Mouse (Mus musculus) thymus, adult 2 months (tissue): ENCODE results near the gene Cbx6. TPM values are rescaled to one million over a fixed set of nuclear protein-coding genes. Genes with fewer than 3 reads are reported as not detected.

Source experiments
- DNase-seq: peaks from one replicate; pipeline ENCODE4 v3.0.0; 2021
- H3K27ac ChIP-seq: fragments of 200-500 bp; 2 replicates; pipeline ENCODE4 v1.5.1; 2012; ENCODE audit warnings: low read length, control low read depth; ENCODE audit not compliant: control insufficient read depth, insufficient read depth
- H3K27me3 ChIP-seq: fragments of 200-500 bp; 2 replicates; pipeline ENCODE4 v1.6.1; 2012; ENCODE audit warnings: mild to moderate bottlenecking, low read length, moderate library complexity, mixed read lengths; ENCODE audit not compliant: control insufficient read depth, insufficient read depth
- H3K36me3 ChIP-seq: fragments of 200-500 bp; 2 replicates; pipeline ENCODE4 v1.6.1; 2012; ENCODE audit warnings: mild to moderate bottlenecking, low read length, moderate library complexity; ENCODE audit not compliant: control insufficient read depth, insufficient read depth
- H3K4me1 ChIP-seq: fragments of 200-500 bp; replicated peaks from 2 replicates; pipeline ENCODE4 v1.6.1; 2012; ENCODE audit warnings: low read length; ENCODE audit not compliant: control insufficient read depth, insufficient read depth
- H3K4me3 ChIP-seq: fragments of 200-500 bp; 2 replicates; pipeline ENCODE4 v1.5.1; 2012; ENCODE audit warnings: mild to moderate bottlenecking, low read length, control low read depth, moderate library complexity; ENCODE audit not compliant: control insufficient read depth, insufficient read depth
- CTCF ChIP-seq: fragments of 200-500 bp; IDR thresholded peaks from 2 replicates; pipeline ENCODE4 v1.5.1; 2012; ENCODE audit warnings: mild to moderate bottlenecking, control low read depth, low read length, moderate library complexity, borderline replicate concordance; ENCODE audit not compliant: control insufficient read depth, poor library complexity, insufficient read depth; ENCODE audit errors: extremely low read depth
- POLR2A ChIP-seq: fragments of 200-500 bp; IDR thresholded peaks from 2 replicates; pipeline ENCODE4 v1.6.1; 2012; ENCODE audit warnings: mild to moderate bottlenecking, low read length, control low read depth, moderate library complexity; ENCODE audit not compliant: control insufficient read depth, poor library complexity, insufficient read depth; ENCODE audit errors: extremely low read depth
- WGBS: fragments of 180-500 bp; shearing (Covaris S2); methylation state at CpG from one replicate; pipeline ENCODE4 v1.1.7; 2018; 5-methylcytosine and 5-hydroxymethylcytosine counted together
- polyA plus RNA-seq: library from polyadenylated mRNA; depleted of rRNA; stranded (reverse); fragments of >200 nt; gene quantifications from 2 replicates; pipeline ENCODE4 v1.2.3, GENCODE M21; 2012

Cbx6 gene
- polyA plus RNA-seq, 1 experiment, result 136 TPM

GRCm38 (mm10) chr15:79794173-79794572 lies 40.3 kb downstream of the Cbx6 start:
- H3K27me3 ChIP-seq, result no peaks in the 10 kb centered on the region; the same call in 1 of the 2 replicates
- no peak overlapping the region for H3K4me3 ChIP-seq
- no peak for DNase-seq
- 30% methylated on average over 20 of the region's 20 CpGs for WGBS
- TF ChIP-seq CTCF (no peak), POLR2A (no peak)
- no peaks in the 10 kb centered on the region for H3K4me1 ChIP-seq
- H3K27ac ChIP-seq, result no peak overlapping the region
- H3K36me3 ChIP-seq, result no peaks in the 10 kb centered on the region

GRCm38 (mm10) chr15:79793076-79793475 lies 41.4 kb downstream of the Cbx6 start:
- H3K36me3 ChIP-seq, result no peaks in the 10 kb centered on the region
- no peaks in the 10 kb centered on the region; the same call in 1 of the 2 replicates for H3K27me3 ChIP-seq
- WGBS, result 66% methylated on average over 9 of the region's 9 CpGs
- DNase-seq, result no peak
- H3K27ac ChIP-seq, result no peak overlapping the region
- no peaks in the 10 kb centered on the region for H3K4me1 ChIP-seq
- no peak for TF ChIP-seq CTCF
- no peak for TF ChIP-seq POLR2A
- no peak overlapping the region for H3K4me3 ChIP-seq

DNA sequence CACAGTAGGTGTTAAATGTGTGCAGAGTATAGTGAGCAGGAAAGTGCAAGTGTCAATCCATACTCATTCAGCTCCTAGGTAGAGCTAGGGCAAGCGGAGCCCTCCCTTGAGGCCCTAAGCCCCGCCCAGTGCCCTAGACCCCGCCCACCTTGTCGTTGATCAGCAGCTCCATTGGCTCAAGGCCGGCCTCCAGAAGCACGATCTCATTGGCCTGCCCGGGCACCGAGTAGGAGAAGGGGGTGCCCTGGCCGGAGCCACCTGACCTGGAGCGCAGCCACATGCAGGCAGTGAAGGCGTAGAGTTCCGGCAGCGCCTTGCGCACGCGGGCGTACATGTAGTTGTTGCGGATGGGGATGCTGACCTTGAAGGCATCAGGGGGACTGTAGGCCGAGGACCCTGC lies 42.0 kb downstream of the Cbx6 start:
- H3K36me3 ChIP-seq, result no peaks in the 10 kb centered on the region
- WGBS, result 55% methylated on average over 19 of the region's 19 CpGs
- no peaks in the 10 kb centered on the region; the same call in 1 of the 2 replicates for H3K27me3 ChIP-seq
- no peak overlapping the region for H3K4me3 ChIP-seq
- TF ChIP-seq CTCF, result no peak
- TF ChIP-seq POLR2A, result no peak
- no peak overlapping the region for H3K27ac ChIP-seq
- no peak for DNase-seq
- no peaks in the 10 kb centered on the region for H3K4me1 ChIP-seq

DNA sequence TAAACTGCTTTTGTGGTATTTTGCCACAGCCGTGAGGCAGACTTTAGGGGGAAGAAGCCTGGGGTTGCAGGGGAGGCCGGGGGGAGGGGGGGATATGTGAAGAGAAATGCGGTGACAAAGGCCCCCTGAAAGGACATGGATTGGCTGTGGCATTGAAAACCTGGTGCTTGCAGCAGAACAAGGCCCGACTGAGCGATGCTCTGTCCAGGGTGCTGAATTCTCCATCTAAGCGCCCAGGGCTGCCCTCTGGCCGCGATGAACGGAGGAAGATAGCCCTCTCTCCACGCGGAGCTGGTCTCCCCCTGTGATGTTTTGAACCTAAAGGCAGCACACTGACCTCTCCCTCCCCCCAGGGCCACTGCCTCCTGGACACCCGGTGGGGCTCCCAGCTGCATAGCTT lies 43.0 kb downstream of the Cbx6 start:
- 5% methylated on average over 12 of the region's 12 CpGs for WGBS
- peak; percentile 44 for DNase-seq
- H3K4me3 ChIP-seq, result no peak overlapping the region
- no peak overlapping the region for H3K27ac ChIP-seq
- H3K36me3 ChIP-seq, result no peaks in the 10 kb centered on the region
- TF ChIP-seq CTCF (no peak), POLR2A (no peak)
- H3K27me3 ChIP-seq, result no peaks in the 10 kb centered on the region; the same call in 1 of the 2 replicates
- no peaks in the 10 kb centered on the region for H3K4me1 ChIP-seq

DNA sequence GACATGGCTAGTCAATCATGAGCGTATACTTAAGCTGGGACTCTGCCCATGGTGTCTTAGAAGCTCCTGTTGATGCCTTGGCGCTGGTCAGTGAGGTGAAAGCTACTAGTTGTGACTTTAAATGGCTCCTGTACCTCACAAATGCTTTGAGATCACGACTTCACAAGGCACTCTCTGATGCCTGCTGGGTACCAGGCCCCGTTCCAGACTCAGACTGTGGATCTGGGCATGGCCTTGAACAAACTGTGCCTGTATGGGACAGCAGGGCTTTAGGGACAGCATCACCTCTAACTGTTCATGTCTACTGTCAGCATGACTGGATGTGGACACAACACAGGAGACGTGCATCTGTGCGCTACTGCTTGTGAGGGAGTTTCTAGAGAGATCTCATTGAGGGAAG lies 43.6 kb downstream of the Cbx6 start:
- TF ChIP-seq CTCF (no peak), POLR2A (no peak)
- Histone ChIP-seq H3K27me3 (no peaks in the 10 kb centered on the region; the same call in 1 of the 2 replicates), H3K27ac (no peak overlapping the region), H3K4me3 (no peak overlapping the region), H3K4me1 (no peaks in the 10 kb centered on the region), H3K36me3 (no peaks in the 10 kb centered on the region)
- 87% methylated on average over 6 of the region's 6 CpGs for WGBS
- no peak for DNase-seq

DNA sequence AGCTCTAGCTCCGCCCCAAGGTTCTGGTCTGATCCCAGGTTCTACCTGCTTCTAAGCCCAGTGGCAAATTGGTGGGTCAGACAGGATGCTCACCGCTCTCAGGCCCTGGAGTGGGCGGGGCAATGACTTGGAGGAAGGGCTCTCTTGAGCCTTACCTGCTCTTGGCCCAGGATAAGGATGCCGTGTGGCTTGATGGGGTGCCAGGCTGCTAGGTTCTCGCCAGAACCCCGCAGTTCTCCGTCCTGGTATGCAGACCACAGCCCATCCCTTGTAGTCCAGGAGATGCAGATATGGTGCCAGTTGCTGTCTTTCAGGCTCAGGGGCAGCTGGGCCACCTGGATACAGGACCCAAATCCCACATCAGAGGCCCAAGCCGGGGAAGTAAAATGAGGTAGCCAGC lies 44.4 kb downstream of the Cbx6 start:
- Histone ChIP-seq H3K4me3 (no peak overlapping the region), H3K36me3 (no peaks in the 10 kb centered on the region), H3K27me3 (no peaks in the 10 kb centered on the region; the same call in 1 of the 2 replicates), H3K4me1 (no peaks in the 10 kb centered on the region), H3K27ac (no peak overlapping the region)
- DNase-seq, result no peak
- 72% methylated on average over 8 of the region's 8 CpGs for whole genome bisulfite sequencing
- TF ChIP-seq POLR2A, result no peak

GRCm38 (mm10) chr15:79787815-79788214 lies 46.7 kb downstream of the Cbx6 start:
- DNase-seq, result no peak

More at GRCm38 (mm10) chr15:79787815-79788214, 46.7 kb downstream of the Cbx6 start:
- no peak for TF ChIP-seq POLR2A
- no peak for TF ChIP-seq CTCF
- Histone ChIP-seq H3K36me3 (no peaks in the 10 kb centered on the region), H3K4me3 (no peak overlapping the region), H3K4me1 (no peaks in the 10 kb centered on the region), H3K27me3 (no peaks in the 10 kb centered on the region; the same call in 1 of the 2 replicates), H3K27ac (no peak overlapping the region)
- 78% methylated on average over 8 of the region's 8 CpGs for WGBS
